Mouse (Mus musculus) cortical plate, adult 2 months (tissue): ENCODE measurements at regions not wholly inside any gene's neighbourhood (a gene's known extent, or its start where the extent isn't known, plus 50 kb on each side); places are given as distances from the start of the nearest gene placed in this dataset.

Experiments
- CTCF ChIP-seq: fragments of 200-500 bp; IDR thresholded peaks from 2 replicates; pipeline ENCODE4 v1.5.1; 2011; ENCODE audit warnings: mild to moderate bottlenecking, control low read depth, low read length; ENCODE audit not compliant: insufficient read depth; ENCODE audit errors: extremely low read depth
- POLR2A ChIP-seq: fragments of 200-500 bp; IDR thresholded peaks from 2 replicates; pipeline ENCODE4 v1.6.1; 2011; ENCODE audit warnings: mild to moderate bottlenecking, low read length, control low read depth; ENCODE audit not compliant: insufficient read depth; ENCODE audit errors: extremely low read depth

- no peak for TF ChIP-seq CTCF
- no peak for TF ChIP-seq POLR2A
Measured at GRCm38 (mm10) chr9:52368080-52368479, 199.7 kb upstream of the Zc3h12c start.
